In the genomic region with DNA sequence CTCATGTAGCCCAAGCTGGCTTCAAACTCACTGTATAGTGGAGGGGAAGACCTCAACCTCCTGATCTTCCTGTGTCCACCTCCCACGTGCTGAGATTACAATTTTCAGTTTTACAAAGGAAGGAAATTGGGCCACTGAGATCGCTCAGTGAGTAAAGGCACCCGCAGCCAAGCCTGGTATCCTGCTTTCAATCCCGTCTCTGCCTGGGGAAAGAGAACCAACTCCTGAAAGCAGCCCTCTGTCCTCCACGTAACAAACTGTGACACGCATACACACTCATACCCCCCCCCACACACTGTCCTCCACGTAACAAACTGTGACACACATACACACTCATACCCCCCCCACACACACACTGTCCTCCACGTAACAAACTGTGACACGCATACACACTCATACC, we compare ENCODE assay signal across 31 mouse cellular contexts. TPM values are rescaled to one million over a fixed set of nuclear protein-coding genes. Genes with fewer than 3 reads are reported as not detected.
A peak's percentile ranks its signal among the peaks of the same experiment; 100 is the strongest.
DNase-seq lines count a peak whose midpoint lies in the region; ATAC-seq and TF ChIP-seq lines count a peak whose summit lies in the region.
"Had no signal": no experiment of that assay in that cellular context is flagged by ENCODE, and none has a peak within 500 bp of the region (broad histone marks: within the 10 kb centered on the region; RNA-seq: fewer than 3 reads in every experiment).

No protein-coding gene starts in this region.

- H3K4me3 ChIP-seq in lung, postnatal 0 days (ENCODE audit: low read depth, low read length), result no peak overlapping the region
- H3K4me3 ChIP-seq in bone marrow macrophage, adult 2 months (ENCODE audit: insufficient read depth, low read length), result no peak overlapping the region
- no peak overlapping the region for H3K4me3 ChIP-seq in small intestine, adult 2 months (ENCODE audit: low read depth, low read length)

- H3K4me1 ChIP-seq in lung, postnatal 0 days (ENCODE audit: insufficient read depth, low read depth, low read length), result no peaks in the 10 kb centered on the region; the same call in 1 of the 2 replicates
- peaks cover 23% of the 10 kb centered on the region for H3K4me1 ChIP-seq in bone marrow macrophage, adult 2 months (ENCODE audit: control insufficient read depth, insufficient read depth, low read length)
- H3K4me1 ChIP-seq in small intestine, adult 2 months (ENCODE audit: control insufficient read depth, insufficient read depth, insufficient read length, low read length), result peaks cover 5% of the 10 kb centered on the region; the same call in 1 of the 2 replicates

- no peak for TF ChIP-seq POLR2A in bone marrow macrophage, adult 2 months (IDR thresholded peaks at IDR 0.05; ENCODE audit: borderline replicate concordance, low read depth, low read length)
- TF ChIP-seq POLR2A in small intestine, adult 2 months (IDR thresholded peaks at IDR 0.05; ENCODE audit: low read depth, low read length), result no peak

- no peak for TF ChIP-seq CTCF in lung, postnatal 0 days (IDR thresholded peaks at IDR 0.05)
- no peak for TF ChIP-seq CTCF in bone marrow macrophage, adult 2 months (IDR thresholded peaks at IDR 0.05; ENCODE audit: low read depth, low read length)
- TF ChIP-seq CTCF in small intestine, adult 2 months (IDR thresholded peaks at IDR 0.05; ENCODE audit: extremely low read depth, insufficient read length, insufficient replicate concordance, low read depth, low read length), result no peak

- no peaks in the 10 kb centered on the region for H3K9me3 ChIP-seq in lung, postnatal 0 days (ENCODE audit: low read length)
- H3K9me3 ChIP-seq: embryonic facial prominence, embryonic 15.5 days; limb, embryonic 10.5 days had no signal

- H3K27ac ChIP-seq in lung, postnatal 0 days (ENCODE audit: low read length), result peak overlapping the region; percentile 54
- H3K27ac ChIP-seq in bone marrow macrophage, adult 2 months (ENCODE audit: insufficient read depth, low read depth, low read length), result peak overlapping the region; percentile 40
- H3K27ac ChIP-seq in small intestine, adult 2 months (ENCODE audit: insufficient read depth, low read depth, low read length), result peak overlapping the region; percentile 44; the same call in 1 of the 2 replicates

- TF ChIP-seq EP300 in lung, postnatal 0 days (IDR thresholded peaks at IDR 0.05), result no peak

- no peak overlapping the region for H3K9ac ChIP-seq in lung, postnatal 0 days (replicated peaks; ENCODE audit: low read depth)
- H3K9ac ChIP-seq: embryonic facial prominence, embryonic 15.5 days had no signal

- WGBS in lung, postnatal 0 days, result 58% methylated on average over 9 of the region's 9 CpGs
- WGBS in small intestine, adult 2 months, result 72% methylated on average over 9 of the region's 9 CpGs

- no peak overlapping the region for H3K4me2 ChIP-seq in lung, postnatal 0 days (replicated peaks; ENCODE audit: low read depth, low read length)

- no peaks in the 10 kb centered on the region for H3K36me3 ChIP-seq in lung, postnatal 0 days (ENCODE audit: insufficient read depth, low read length)
- no peaks in the 10 kb centered on the region for H3K36me3 ChIP-seq in small intestine, adult 2 months (ENCODE audit: control insufficient read depth, insufficient read depth, low read length)

- no peak for ATAC-seq in lung, postnatal 0 days
- ATAC-seq: activated CD4-positive, CD25-positive, alpha-beta regulatory T cell, adult 4 months; forebrain, embryonic 16.5 days; hindbrain, embryonic 16.5 days; Patski had no signal

- no peak for DNase-seq in lung, postnatal 0 days (ENCODE audit: low spot score)
- DNase-seq in lung, adult 18-20 months, result no peak
- peak; percentile 33 for DNase-seq in induced T-regulatory cell, adult 2 months (ENCODE audit: low read depth)
- no peak for DNase-seq in cerebellum, postnatal 4 days (ENCODE audit: low spot score in 2 of 2)
- no peak for DNase-seq in left cerebral cortex, adult 18-20 months (ENCODE audit: low spot score in 2 of 2)
- DNase-seq: adrenal gland, postnatal 14 days; cerebellum, adult 11-12 months; cerebellum, postnatal 25 days; heart, adult 18-20 months; heart, postnatal 4 days; kidney, adult 8-10 months; kidney, postnatal 25 days; midbrain, embryonic 14.5 days; thymus, postnatal 25 days had no signal

- no peaks in the 10 kb centered on the region for H3K27me3 ChIP-seq in lung, postnatal 0 days (replicated peaks; ENCODE audit: insufficient read depth, low read length)
- H3K27me3 ChIP-seq in small intestine, adult 2 months (ENCODE audit: control insufficient read depth, insufficient read depth, low read length), result no peaks in the 10 kb centered on the region
- H3K27me3 ChIP-seq: embryonic facial prominence, embryonic 15.5 days; Patski had no signal

RNA-seq across cellular contexts. Expression of a gene that starts 1.6 kb away (rescaled TPM):
- 41.1 and 42.9 TPM in 2 replicates for polyA plus RNA-seq in lung, postnatal 0 days (2015; fragmentation: Nextera tagmentation; extraction: Ambion mirVana)
- polyA plus RNA-seq in bone marrow macrophage, adult 2 months (2012; ENCODE audit: insufficient read depth, insufficient read length, missing spikeins), result 21.8 and 24.2 TPM in 2 replicates
- polyA plus RNA-seq in small intestine, adult 2 months (2012; rRNA removed), result 12.7 and 33.9 TPM in 2 replicates
- total RNA-seq in left cerebral cortex, adult 18-20 months (2021), result 10 to 100 TPM; 52.1 to 54.8 TPM

RNA-seq across cellular contexts. Expression of a gene that starts 14.6 kb away (rescaled TPM):
- polyA plus RNA-seq in lung, postnatal 0 days (2015; fragmentation: Nextera tagmentation; extraction: Ambion mirVana), result 29.5 and 47.4 TPM in 2 replicates
- 22.8 and 25.1 TPM in 2 replicates for polyA plus RNA-seq in bone marrow macrophage, adult 2 months (2012; ENCODE audit: insufficient read depth, insufficient read length, missing spikeins)
- 32.3 and 62.7 TPM in 2 replicates for polyA plus RNA-seq in small intestine, adult 2 months (2012; rRNA removed)
- 10 to 100 TPM; 27.0 to 27.9 TPM for total RNA-seq in left cerebral cortex, adult 18-20 months (2021)

RNA-seq across cellular contexts. Expression of a gene that starts 26.5 kb away (rescaled TPM):
- not detected in 2 replicates for polyA plus RNA-seq in lung, postnatal 0 days (2015; fragmentation: Nextera tagmentation; extraction: Ambion mirVana)
- polyA plus RNA-seq in bone marrow macrophage, adult 2 months (2012; ENCODE audit: insufficient read depth, insufficient read length, missing spikeins), result not detected in 2 replicates
- not detected in 2 replicates for polyA plus RNA-seq in small intestine, adult 2 months (2012; rRNA removed)
- total RNA-seq in left cerebral cortex, adult 18-20 months (2021), result not detected
- total RNA-seq: adrenal gland, postnatal 14 days; ES-E14; gastrocnemius, adult 18-20 months; heart, adult 18-20 months; heart, postnatal 4 days; layer of hippocampus, adult 8-10 months; left cerebral cortex, adult 8-10 months had no signal
- polyA plus RNA-seq: activated CD4-positive, CD25-positive, alpha-beta regulatory T cell, adult 4 months; embryonic facial prominence, embryonic 15.5 days; forebrain, embryonic 16.5 days; heart, embryonic 14.5 days; hindbrain, embryonic 16.5 days; limb, embryonic 10.5 days; lung, embryonic 14.5 days; midbrain, embryonic 14.5 days; myocyte; neural tube, embryonic 14.5 days; Patski; stomach, embryonic 16.5 days had no signal

RNA-seq across cellular contexts. Expression of a gene that starts 51.7 kb away (rescaled TPM):
- not detected in 2 replicates for polyA plus RNA-seq in lung, postnatal 0 days (2015; fragmentation: Nextera tagmentation; extraction: Ambion mirVana)
- polyA plus RNA-seq in bone marrow macrophage, adult 2 months (2012; ENCODE audit: insufficient read depth, insufficient read length, missing spikeins), result not detected in 2 replicates
- not detected in 2 replicates for polyA plus RNA-seq in small intestine, adult 2 months (2012; rRNA removed)
- not detected for total RNA-seq in left cerebral cortex, adult 18-20 months (2021)
- total RNA-seq: adrenal gland, postnatal 14 days; gastrocnemius, adult 18-20 months; heart, adult 18-20 months; heart, postnatal 4 days; layer of hippocampus, adult 8-10 months; left cerebral cortex, adult 8-10 months had no signal
- polyA plus RNA-seq: activated CD4-positive, CD25-positive, alpha-beta regulatory T cell, adult 4 months; embryonic facial prominence, embryonic 15.5 days; forebrain, embryonic 16.5 days; heart, embryonic 14.5 days; hindbrain, embryonic 16.5 days; limb, embryonic 10.5 days; lung, embryonic 14.5 days; midbrain, embryonic 14.5 days; myocyte; neural tube, embryonic 14.5 days; Patski; stomach, embryonic 16.5 days had no signal
